Mouse (Mus musculus) Patski (cell line): ENCODE measurements around the gene Ift74. TPM values are rescaled to one million over a fixed set of nuclear protein-coding genes. Genes with fewer than 3 reads are reported as not detected.
"Not testable (repeated sequence)": the region's sequence is repeated elsewhere in the genome, so short reads cannot be mapped to it uniquely, and the experiment has no call there.

Experiments
- ATAC-seq: fragments of 100-300 bp; one replicate; pipeline ENCODE4 v1.8.0; 2021
- CTCF ChIA-PET: fragments of 350-600 bp; sonication (Branson Sonifier 250); formaldehyde crosslinking; loops from one replicate; lab custom pipeline; 2022; ENCODE audit warnings: inconsistent platforms; lab: Charles Lee
- POLR2A ChIA-PET: fragments of 350-600 bp; sonication (Branson Sonifier 250); formaldehyde crosslinking; loops from one replicate; lab custom pipeline; 2022; ENCODE audit warnings: antibody characterized with exemption, inconsistent platforms; lab: Charles Lee
- DNase-seq: peaks from one replicate; pipeline ENCODE4 v3.0.0-alpha.2; 2011; ENCODE audit warnings: low read depth, low spot score
- H3K27me3 ChIP-seq: fragments of 371-371 bp; one replicate; pipeline ENCODE4 v1.5.1; 2021
- CTCF ChIP-seq: fragments of 100-300 bp; IDR thresholded peaks from one replicate; pipeline ENCODE4 v1.5.1; 2021
- in situ Hi-C: fragments of 300-500 bp; cut with MboI; formaldehyde crosslinking; loops from 3 replicates; pipeline ENCODE4 v1.11.1; 2018; ENCODE audit warnings: low pct_unique_long_range_greater_than_20kb, mixed read lengths
- polyA plus RNA-seq: library from polyadenylated mRNA; unstranded; gene quantifications from one replicate; pipeline ENCODE4 v1.2.3, GENCODE M21; 2021

Gene Ift74
- polyA plus RNA-seq, 1 experiment from 2014 or later, result 46.5 TPM

DNA sequence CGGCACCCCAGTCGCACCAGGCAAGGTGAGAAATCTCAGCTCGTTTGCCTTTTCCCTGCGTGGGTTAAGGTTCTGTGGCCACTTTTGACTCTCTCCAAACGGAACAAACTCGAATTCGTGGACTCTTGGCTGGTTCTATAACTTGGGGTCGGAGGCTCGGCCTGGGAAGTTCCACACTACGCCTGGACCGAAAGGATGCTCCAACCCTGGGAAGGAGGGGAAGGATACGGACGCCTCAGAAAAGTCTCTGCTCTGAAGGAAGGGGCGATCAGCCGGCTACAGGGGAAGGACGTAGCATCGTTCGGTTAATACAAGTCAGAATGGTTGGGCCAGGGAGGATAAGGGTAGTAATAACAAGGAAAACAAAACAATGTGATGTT, 326 bp downstream of the Ift74 start:
- ChIA-PET POLR2A (interaction anchor here (1.4 to 1.6 kb wide), 2 partner anchors 9 to 14 kb away, joined by 3 read pairs; no protein-coding TSS in a partner anchor), CTCF (no interaction called here)
- DNase-seq (no peak), ATAC-seq (peak; percentile 62)
- TF ChIP-seq CTCF, result no peak
- no peaks in the 10 kb centered on the region for H3K27me3 ChIP-seq
- in situ Hi-C loops, result no loop called here

DNA sequence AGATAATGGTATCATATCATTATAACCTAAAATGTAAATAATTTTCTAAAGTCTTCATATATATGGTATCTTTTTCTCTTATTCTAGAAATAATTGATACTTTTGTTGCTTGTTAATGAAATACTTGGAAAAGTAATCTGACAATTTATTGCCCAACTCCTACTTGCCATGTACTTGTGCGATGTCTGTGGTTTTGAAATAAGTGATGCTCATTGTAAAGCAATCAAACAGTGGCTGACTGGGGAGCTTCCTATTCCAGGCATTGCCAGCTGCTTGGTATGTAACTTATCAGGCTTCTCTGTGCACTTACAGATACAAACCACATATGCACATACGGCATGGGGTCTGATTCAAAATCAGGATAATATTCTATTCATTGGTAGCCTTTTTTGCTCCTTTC, 5.8 kb downstream of the Ift74 start:
- in situ Hi-C loops, result no loop called here
- no peaks in the 10 kb centered on the region for H3K27me3 ChIP-seq
- CTCF ChIA-PET, result no interaction called here
- DNase-seq, result no peak
- ATAC-seq, result no peak
- no peak for TF ChIP-seq CTCF
- POLR2A ChIA-PET, result no interaction called here

DNA sequence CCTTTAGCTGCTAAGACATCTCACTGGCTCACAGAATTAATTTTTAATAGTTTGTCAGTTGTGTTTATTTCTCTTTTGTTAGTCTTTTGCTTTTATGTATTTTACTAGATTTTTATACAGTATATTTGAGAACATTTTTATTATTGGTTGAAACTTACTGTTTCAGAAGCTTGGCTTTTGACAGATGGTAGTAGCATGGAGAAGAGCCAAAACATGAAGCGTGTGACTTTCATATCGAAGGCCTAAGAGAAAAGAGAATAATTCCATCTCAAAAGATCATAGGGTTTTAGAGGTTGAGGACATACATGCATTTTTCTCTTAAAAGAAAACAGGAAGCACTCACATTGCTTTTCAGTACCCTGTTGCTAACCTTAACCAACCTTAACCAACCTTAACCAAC, 28.9 kb downstream of the Ift74 start:
- H3K27me3 ChIP-seq, result no peaks in the 10 kb centered on the region
- POLR2A ChIA-PET, result no interaction called here
- no peak for ATAC-seq
- no peak for DNase-seq
- in situ Hi-C loops, result no loop called here
- no peak for TF ChIP-seq CTCF
- CTCF ChIA-PET, result no interaction called here

DNA sequence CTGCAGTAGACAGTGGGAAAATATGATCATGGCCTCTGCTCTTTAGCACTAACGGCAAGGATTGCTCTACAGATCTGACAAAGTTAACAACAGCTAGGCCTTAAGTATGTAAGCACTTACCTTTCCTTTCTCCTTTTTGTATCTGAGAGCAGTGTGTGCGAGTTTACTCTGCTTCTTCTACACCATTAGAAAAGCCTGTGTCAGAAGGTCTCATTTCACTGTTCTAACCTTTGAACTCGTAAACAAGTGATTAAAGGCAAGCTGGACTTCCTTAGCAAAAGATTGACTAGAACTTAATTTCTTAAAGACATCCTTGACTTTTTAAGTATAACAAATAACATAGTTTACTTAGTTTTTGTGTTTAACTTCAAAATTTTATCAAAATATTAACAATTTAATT, 35.6 kb downstream of the Ift74 start, which contains the start of gene Lrrc19:
Gene Lrrc19, minus strand, starts transcription at position 225 of the 400 bp plus-strand sequence.
- no peak for DNase-seq
- CTCF ChIA-PET, result no interaction called here
- ATAC-seq, result no peak
- no peaks in the 10 kb centered on the region for H3K27me3 ChIP-seq
- POLR2A ChIA-PET, result no interaction called here
- in situ Hi-C loops, result no loop called here
- no peak for TF ChIP-seq CTCF

DNA sequence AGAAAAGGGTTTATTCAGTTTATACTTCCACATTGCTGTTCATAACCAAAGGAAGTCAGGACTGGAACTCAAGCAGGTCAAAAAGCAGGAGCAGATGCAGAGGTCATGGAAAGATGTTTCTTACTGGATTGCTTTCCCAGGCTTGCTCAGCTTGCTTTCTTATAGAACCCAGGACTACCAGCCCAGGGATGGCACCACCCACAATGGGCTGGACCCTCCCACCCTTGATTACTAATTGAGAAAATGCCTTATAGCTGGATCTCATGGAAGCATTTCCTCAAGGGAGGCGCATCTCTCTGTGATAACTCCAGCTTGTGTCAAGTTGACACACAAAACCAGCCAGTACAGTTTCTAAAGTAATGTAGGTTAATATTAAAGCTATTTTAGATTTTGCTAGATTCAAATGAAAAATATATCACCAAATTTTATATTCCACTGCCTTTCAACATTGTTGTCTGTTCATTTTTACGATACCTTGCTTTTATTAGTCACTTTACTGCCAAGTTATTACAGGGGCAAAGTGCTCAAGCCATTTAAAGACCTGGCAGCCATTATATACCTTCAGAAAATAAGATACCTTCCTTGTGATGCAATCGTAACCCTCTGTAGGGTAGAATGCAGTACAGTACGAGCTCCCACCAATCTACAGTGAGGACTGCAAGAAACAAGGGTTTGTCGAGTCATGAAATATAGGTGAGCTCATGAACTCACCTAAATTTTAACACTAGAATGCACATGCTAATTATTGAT, 36.3 kb downstream of the Ift74 start:
- DNase-seq, in situ Hi-C loops, H3K27me3 ChIP-seq, CTCF ChIA-PET, POLR2A ChIA-PET, ATAC-seq: not testable (repeated sequence)

DNA sequence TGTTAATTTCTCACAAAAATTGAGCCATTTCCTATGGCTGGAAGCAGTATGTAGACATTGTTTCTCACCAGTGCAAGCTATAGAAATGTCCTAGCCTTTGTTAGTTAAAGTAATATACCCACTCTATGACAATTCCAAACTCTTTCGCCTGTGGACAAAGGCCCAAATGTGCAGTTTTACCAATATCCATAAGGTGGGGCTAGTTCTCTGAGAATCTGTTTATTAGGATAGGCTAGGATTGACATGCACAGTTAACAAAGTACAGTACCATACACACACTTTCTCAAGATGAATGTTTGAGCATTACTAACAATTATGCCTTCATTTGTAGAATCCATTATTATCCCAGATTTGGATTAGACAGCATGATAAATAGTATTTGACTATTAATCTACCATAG, 55.4 kb downstream of the Ift74 start:
- TF ChIP-seq CTCF, result peak; percentile 47
- ATAC-seq (no peak), DNase-seq (peak; percentile 3)
- CTCF ChIA-PET, result interaction anchor here (1.3 kb wide), 1 partner anchor 11 kb away, joined by 3 read pairs; no protein-coding TSS in a partner anchor
- in situ Hi-C loops, result no loop called here
- no peaks in the 10 kb centered on the region for H3K27me3 ChIP-seq
- POLR2A ChIA-PET, result interaction anchor here (0.5 kb wide), 1 partner anchor 799 kb away, joined by 3 read pairs; no protein-coding TSS in a partner anchor

DNA sequence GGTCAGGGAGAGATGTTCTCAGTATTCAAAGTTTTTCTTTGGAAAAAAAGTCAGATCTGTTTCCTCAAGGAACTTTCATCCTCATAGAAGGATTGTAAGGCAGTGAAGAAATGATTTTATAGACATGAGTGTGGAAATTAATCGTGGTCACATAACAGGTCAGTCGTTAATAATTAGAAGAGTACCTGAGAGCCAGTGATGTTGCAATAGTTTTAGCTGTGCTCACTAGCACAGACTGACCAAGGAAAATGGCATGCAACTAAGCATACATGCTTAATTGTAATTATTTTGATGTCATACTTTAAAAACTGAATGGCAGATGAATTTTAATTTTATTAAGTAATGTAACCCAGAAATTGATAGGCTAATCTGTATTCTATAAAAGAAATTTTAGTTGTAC, 66.4 kb downstream of the Ift74 start:
- ATAC-seq (no peak), DNase-seq (no peak)
- no peak for TF ChIP-seq CTCF
- POLR2A ChIA-PET, result no interaction called here
- in situ Hi-C loops, result loop anchor here (25.0 kb wide), 1 partner anchor 232 kb away; no protein-coding TSS in a partner anchor
- no peaks in the 10 kb centered on the region for H3K27me3 ChIP-seq
- CTCF ChIA-PET, result interaction anchor here (1.2 kb wide), 1 partner anchor 11 kb away, joined by 3 read pairs; no protein-coding TSS in a partner anchor

DNA sequence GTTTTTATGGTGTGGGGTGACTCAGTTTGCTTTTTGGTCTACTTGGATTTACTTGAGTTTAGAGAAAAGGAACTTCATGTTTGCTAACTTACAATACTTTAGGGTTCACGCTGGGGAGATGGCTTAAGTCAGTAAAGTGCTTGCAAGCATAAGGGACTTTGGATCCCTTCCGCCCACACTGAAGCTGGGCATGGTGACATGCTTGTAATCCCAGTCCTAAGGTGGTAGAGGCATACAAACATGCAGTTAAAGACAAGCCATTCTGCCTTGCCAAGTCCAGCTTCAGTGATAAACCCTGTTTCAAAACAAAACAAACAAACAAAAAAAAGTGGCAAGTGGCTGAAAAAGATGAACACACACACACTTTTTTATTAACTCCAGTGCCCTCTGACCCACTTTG, 66.9 kb downstream of the Ift74 start:
- ATAC-seq (no peak), DNase-seq (no peak)
- H3K27me3 ChIP-seq, result no peaks in the 10 kb centered on the region
- TF ChIP-seq CTCF, result no peak
- ChIA-PET CTCF (interaction anchor here (1.2 kb wide), 1 partner anchor 11 kb away, joined by 3 read pairs; no protein-coding TSS in a partner anchor), POLR2A (no interaction called here)
- in situ Hi-C loops, result loop anchor here (25.0 kb wide), 1 partner anchor 231 kb away; no protein-coding TSS in a partner anchor

DNA sequence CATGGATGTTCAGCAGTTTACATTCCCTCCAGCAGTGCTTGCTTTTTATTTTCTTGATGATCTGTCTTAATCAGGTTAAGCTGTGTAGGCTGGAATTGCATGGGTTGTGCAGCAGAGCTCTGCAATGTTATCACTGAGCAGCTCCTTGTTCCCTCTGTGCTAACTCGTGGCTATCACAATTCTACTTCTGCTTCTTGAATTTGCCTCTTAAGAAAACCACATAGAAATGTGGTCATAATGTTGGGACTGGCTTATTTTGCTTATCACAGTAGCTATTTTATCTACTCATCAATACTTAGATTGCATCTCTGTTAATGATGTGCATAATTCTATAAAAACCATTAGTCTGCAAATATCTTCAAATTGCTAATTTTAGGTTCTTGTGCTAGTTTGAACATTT, 67.7 kb downstream of the Ift74 start:
- in situ Hi-C loops, result loop anchor here (25.0 kb wide), 1 partner anchor 230 kb away; no protein-coding TSS in a partner anchor

DNA sequence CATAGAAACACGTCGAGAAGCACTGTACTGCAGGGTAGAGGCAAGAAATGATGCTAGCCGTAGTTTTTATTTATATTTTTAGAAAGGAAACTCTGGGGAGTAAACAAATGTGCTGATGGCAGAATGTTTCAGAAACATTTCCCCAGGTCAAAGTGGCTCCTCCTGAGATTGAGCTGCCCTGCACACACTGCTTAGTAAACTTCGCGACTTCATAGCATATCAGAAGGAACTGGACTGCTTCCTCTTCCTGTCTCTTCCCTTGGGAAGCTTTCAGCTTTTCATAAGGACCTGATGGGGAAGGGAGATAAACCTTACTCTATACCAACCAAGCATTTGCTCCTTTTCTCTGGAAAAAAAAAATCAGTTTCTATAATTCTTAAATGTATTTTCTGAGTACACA, 69.0 kb downstream of the Ift74 start:
- in situ Hi-C loops, result loop anchor here (25.0 kb wide), 1 partner anchor 229 kb away; no protein-coding TSS in a partner anchor
- no peak for ATAC-seq
- DNase-seq, result no peak
- ChIA-PET POLR2A (no interaction called here), CTCF (no interaction called here)
- H3K27me3 ChIP-seq, result no peaks in the 10 kb centered on the region
- no peak for TF ChIP-seq CTCF

More for the DNA sequence above, 67.7 kb downstream of the Ift74 start:
- POLR2A ChIA-PET, result no interaction called here
- no peak for DNase-seq
- no peak for ATAC-seq
- H3K27me3 ChIP-seq, result no peaks in the 10 kb centered on the region
- TF ChIP-seq CTCF, result no peak
- CTCF ChIA-PET, result no interaction called here

DNA sequence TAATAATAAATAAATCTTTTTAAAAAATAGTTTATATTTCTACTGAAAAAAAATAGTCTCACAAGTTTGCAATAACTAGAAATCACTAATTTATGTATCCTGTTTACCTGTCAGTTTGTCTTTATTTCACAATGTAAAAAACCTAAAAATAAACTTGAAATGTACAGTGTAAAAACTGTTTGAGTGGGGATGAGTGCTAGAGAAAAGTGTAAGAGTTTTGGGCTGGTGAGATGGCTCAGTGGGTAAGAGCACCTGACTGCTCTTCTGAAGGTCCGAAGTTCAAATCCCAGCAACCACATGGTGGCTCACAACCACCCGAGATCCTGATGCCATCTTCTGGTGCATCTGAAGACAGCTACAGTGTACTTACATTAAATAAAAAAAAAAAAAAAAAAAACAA, 75.5 kb downstream of the Ift74 start:
- H3K27me3 ChIP-seq, POLR2A ChIA-PET, ATAC-seq, CTCF ChIA-PET, DNase-seq: not testable (repeated sequence)
- in situ Hi-C loops, result loop anchor here (25.0 kb wide), 1 partner anchor 222 kb away; no protein-coding TSS in a partner anchor
